Mouse (Mus musculus) erythroblast, embryonic 14.5 days (primary cell): Measurements from ENCODE around the gene Cdc42ep3.

ENCODE experiments used
- GATA1 ChIP-seq: IDR thresholded peaks from 2 replicates; pipeline ENCODE4 v1.6.1; 2012; ENCODE audit warnings: low read length, inconsistent platforms, mixed read lengths
- TAL1 ChIP-seq: IDR thresholded peaks from 3 replicates; pipeline ENCODE4 v1.6.1; 2012; ENCODE audit warnings: low read length, inconsistent platforms, mixed read lengths

- TF ChIP-seq TAL1 (no peak), GATA1 (no peak)
These were observed 1.3 kb downstream of the Cdc42ep3 start for GRCm38 (mm10) chr17:79353446-79354173.
